Mouse (Mus musculus) lung, postnatal 14 days (tissue): ENCODE data around the gene Sun1.

Source experiments
- DNase-seq: peaks from one replicate; pipeline ENCODE4 v3.0.0; 2021

Sun1 gene

GRCm38 (mm10) chr5:139287099-139287498 lies 86.7 kb downstream of the Sun1 start:
- DNase-seq = no peak

DNA sequence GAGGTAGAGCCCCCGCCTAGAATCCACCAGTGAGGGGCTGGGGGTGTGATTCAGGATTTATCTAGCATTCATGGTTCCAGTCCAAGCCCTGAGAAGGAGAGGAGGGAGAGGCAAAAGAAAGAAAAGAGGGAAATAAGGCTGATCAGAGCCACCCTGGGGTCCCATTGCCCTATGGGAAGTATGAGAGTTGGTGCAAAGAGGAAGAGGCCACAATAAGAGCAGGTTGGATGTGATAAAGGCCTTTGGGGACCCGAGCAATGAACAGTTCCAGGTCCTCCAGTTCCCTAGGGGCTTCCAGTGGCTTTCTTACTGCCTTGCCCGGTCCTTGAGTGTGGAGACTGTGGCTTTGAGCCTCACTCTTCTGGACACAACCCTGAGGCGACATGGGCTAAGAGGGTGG lies 87.3 kb downstream of the Sun1 start:
- no peak for DNase-seq

DNA sequence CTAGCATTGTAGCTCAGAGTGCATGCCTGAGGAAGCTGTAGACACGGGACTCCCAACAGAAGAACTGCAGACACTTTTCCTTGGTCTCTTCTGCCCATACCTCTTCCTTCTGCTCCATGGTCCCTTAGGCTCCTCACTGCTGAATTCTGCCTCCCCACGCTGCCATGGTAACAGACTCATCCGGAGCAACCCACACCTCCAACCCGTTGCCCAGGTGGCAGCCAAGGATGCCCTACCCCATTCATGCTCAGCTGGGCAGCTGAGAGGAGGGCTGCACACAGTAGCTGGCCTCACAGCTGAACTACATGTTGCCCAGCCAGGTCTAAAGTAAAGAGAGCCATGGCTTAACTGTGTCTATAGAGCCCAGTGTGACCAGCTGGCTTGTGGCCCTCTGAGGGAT lies 88.2 kb downstream of the Sun1 start:
- no peak for DNase-seq

- DNase-seq = no peak
Observed at GRCm38 (mm10) chr5:139290467-139291259, 90.2 kb downstream of the Sun1 start.

DNA sequence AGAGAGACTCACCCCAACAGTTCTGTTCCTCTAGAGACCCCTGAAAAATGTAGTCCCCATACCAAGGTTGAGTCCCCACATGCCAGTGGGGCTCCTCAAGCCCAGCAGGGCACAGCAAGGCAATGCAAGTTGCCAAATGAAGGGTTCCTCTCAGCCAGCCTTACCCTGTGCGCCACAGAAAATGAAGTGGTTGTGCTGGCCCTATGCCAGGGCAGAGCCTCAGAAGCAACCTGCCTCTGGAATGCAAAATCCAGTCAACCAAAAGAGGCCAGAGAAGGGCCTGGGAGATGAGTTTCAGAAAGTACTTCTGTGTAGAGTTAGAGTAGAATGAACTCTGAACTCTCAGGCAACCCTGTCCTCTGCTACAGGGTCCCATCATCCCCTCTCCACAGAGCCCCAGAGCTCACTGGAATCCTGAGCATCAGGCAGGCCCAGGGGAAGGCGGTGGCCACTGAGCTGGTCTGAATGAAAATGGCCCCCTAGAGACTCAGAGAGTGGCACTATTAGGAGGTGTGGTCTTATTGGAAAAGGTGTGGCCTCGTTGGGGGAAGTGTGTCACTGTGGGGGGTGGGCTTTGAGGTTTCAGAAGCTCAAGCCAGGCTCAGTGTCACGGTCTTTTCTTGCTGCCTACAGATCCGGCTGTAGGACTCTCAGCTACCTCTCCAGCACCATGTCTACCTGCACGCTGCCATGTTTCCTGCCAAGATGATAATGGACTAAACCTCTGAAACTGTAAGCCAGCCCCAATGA lies 91.5 kb downstream of the Sun1 start:
- DNase-seq = no peak

DNA sequence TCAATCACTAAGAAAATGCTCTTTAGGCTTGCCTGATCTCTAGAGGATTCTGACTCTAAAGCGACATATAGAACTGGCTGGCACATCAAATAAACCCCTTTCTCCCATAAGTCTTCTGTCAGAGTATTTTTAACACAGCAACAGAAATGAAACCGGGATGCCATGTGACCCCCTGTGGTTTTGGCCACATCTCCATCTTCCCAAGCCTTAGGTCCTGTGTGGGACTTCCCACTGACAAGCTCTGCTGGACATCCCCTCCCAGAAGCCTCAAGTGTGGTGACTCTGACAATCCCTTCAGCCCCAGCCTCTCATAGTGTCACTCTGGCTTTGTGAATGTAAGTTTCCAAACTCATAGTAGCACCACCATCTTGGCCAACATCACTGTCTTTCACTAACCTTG lies 93.7 kb downstream of the Sun1 start:
- DNase-seq = no peak

DNA sequence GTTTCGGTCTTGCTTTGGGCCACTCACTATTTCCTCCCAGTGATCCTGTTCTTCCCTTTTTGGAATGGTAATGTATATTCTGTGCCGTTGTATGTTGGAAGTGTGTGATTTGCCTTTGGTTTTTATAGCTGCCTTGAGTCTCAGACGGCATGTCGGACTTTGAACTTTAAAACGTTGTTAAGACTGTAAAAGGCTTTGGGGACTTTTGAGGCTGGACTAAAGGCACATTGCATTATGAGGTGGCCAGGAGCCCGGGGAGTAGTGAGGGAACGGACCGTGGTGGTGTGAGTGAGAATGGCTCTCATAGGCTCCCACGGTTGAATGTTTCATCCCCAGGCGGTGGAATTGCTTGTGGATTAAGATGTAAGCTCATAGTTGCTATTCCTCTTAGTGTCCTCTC lies 96.7 kb downstream of the Sun1 start:
- no peak for DNase-seq

DNA sequence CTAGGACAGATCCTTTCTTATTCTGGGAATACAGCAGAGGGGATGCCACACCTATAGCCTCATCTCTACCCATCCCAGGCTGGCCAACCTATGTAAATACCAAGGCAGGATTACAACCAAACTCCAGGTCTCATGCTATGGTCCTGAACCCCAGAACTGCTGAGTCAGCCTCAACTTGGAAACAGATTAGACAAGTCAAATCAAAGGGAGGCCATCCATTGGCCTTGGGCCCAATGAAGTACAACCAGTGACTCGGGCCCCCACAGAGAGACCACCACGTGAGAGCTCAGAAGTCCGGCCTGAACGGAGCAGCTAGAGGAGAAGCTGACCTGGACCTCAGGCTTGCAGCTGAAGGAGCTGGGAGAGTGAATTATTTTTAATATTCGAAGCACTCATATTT lies 97.3 kb downstream of the Sun1 start:
- no peak for DNase-seq
